Mouse (Mus musculus) midbrain, embryonic 16.5 days (tissue): ENCODE data around the gene Gm5580. TPM values are rescaled to one million over a fixed set of nuclear protein-coding genes. Genes with fewer than 3 reads are reported as not detected.
"Not testable (repeated sequence)": the region's sequence is repeated elsewhere in the genome, so short reads cannot be mapped to it uniquely, and the experiment has no call there.

Experiments used
- ATAC-seq: fragments of 200-750 bp; cut with Nextera tagmentation; 2 replicates; pipeline ENCODE4 v1.8.0; 2017; ENCODE audit warnings: moderate TSS enrichment
- H3K27ac ChIP-seq: fragments of 300-500 bp; sonication (generic); 2 replicates; pipeline ENCODE4 v1.5.1; 2014; ENCODE audit warnings: mild to moderate bottlenecking, low read length, mixed read lengths
- H3K27me3 ChIP-seq: fragments of 300-500 bp; sonication (generic); 2 replicates; pipeline ENCODE4 v1.6.1; 2014; ENCODE audit warnings: low read depth, low read length, mixed read lengths; ENCODE audit not compliant: control insufficient read depth, insufficient read depth
- H3K36me3 ChIP-seq: fragments of 300-500 bp; sonication (generic); 2 replicates; pipeline ENCODE4 v1.6.1; 2014; ENCODE audit warnings: mild to moderate bottlenecking, low read length, moderate library complexity, mixed read lengths; ENCODE audit not compliant: control insufficient read depth, insufficient read depth
- H3K4me1 ChIP-seq: fragments of 300-500 bp; sonication (generic); 2 replicates; pipeline ENCODE4 v1.6.1; 2014; ENCODE audit warnings: mild to moderate bottlenecking, low read length, mixed read lengths; ENCODE audit not compliant: control insufficient read depth, insufficient read depth
- H3K4me2 ChIP-seq: fragments of 300-500 bp; sonication (generic); 2 replicates; pipeline ENCODE4 v1.6.1; 2014; ENCODE audit warnings: mild to moderate bottlenecking, low read length, mixed read lengths
- H3K4me3 ChIP-seq: fragments of 300-500 bp; sonication (generic); 2 replicates; pipeline ENCODE4 v1.5.1; 2014; ENCODE audit warnings: low read depth, mild to moderate bottlenecking, low read length, moderate library complexity, mixed read lengths
- H3K9ac ChIP-seq: fragments of 300-500 bp; sonication (generic); 2 replicates; pipeline ENCODE4 v1.6.1; 2014; ENCODE audit warnings: low read depth, low read length, mixed read lengths
- H3K9me3 ChIP-seq: fragments of 300-500 bp; sonication (generic); replicated peaks from 2 replicates; pipeline ENCODE4 v1.6.1; 2014; ENCODE audit warnings: mild to moderate bottlenecking, low read length, mixed read lengths; ENCODE audit not compliant: control insufficient read depth, poor library complexity, severe bottlenecking
- whole genome bisulfite sequencing: fragments of 180-500 bp; shearing (Covaris S2); extraction: QIAGEN DNeasy Blood & Tissue Kit; methylation state at CpG from one replicate; pipeline ENCODE4 v1.1.7; 2014; 5-methylcytosine and 5-hydroxymethylcytosine counted together
- polyA plus RNA-seq: library from polyadenylated mRNA; unstranded; fragments of >200 nt; fragmentation: Nextera tagmentation; extraction: Ambion mirVana; gene quantifications from 2 replicates; pipeline ENCODE4 v1.2.1, GENCODE M21; 2015

The Gm5580 gene
- 0.36 TPM in 2 replicates for polyA plus RNA-seq

- H3K27me3 ChIP-seq, H3K36me3 ChIP-seq, H3K9me3 ChIP-seq, H3K4me3 ChIP-seq, H3K4me2 ChIP-seq, ATAC-seq, H3K27ac ChIP-seq, H3K4me1 ChIP-seq, H3K9ac ChIP-seq: not testable (repeated sequence)
- WGBS, result 93% methylated on average over 11 of the region's 11 CpGs
Observed at GRCm38 (mm10) chr6:116550841-116551240, at the start of gene Gm5580. Gm5580 (plus strand) TSS chr6:116551141.

- not testable (repeated sequence) for H3K9ac ChIP-seq, H3K36me3 ChIP-seq, H3K4me2 ChIP-seq, H3K27me3 ChIP-seq, H3K4me1 ChIP-seq, H3K9me3 ChIP-seq, H3K4me3 ChIP-seq, H3K27ac ChIP-seq, ATAC-seq
- WGBS, result 95% methylated on average over 19 of the region's 20 CpGs
Observed at GRCm38 (mm10) chr6:116506302-116507003, 44.5 kb upstream of the Gm5580 start, which contains the start of gene Olfr212. Olfr212 (plus strand) TSS chr6:116506516.

GRCm38 (mm10) chr6:116514832-116515231 is 36.1 kb upstream of the Gm5580 start:
- H3K9me3 ChIP-seq, result no peaks in the 10 kb centered on the region
- H3K36me3 ChIP-seq, result no peaks in the 10 kb centered on the region
- H3K27ac ChIP-seq, result no peak overlapping the region
- no peak overlapping the region for H3K9ac ChIP-seq
- no peak overlapping the region for H3K4me2 ChIP-seq
- H3K4me1 ChIP-seq, result no peaks in the 10 kb centered on the region
- no peaks in the 10 kb centered on the region for H3K27me3 ChIP-seq
- H3K4me3 ChIP-seq, result no peak overlapping the region
- ATAC-seq, result no peak

GRCm38 (mm10) chr6:116538156-116538555 is 12.8 kb upstream of the Gm5580 start, which contains the start of gene Olfr213:
Olfr213 (plus strand) TSS chr6:116538456.
- no peak within 1 kb of the TSS for H3K27ac ChIP-seq
- H3K9me3 ChIP-seq, result no peaks in the 10 kb centered on the region
- no peaks in the 10 kb centered on the region for H3K4me1 ChIP-seq
- ATAC-seq, result no peak
- H3K4me3 ChIP-seq, result no peak within 1 kb of the TSS
- H3K4me2 ChIP-seq, result no peak within 1 kb of the TSS
- no peaks in the 10 kb centered on the region for H3K27me3 ChIP-seq
- no peaks in the 10 kb centered on the region for H3K36me3 ChIP-seq
- 86% methylated on average over 1 of the region's 1 CpGs for WGBS
- H3K9ac ChIP-seq, result no peak within 1 kb of the TSS

- no peaks in the 10 kb centered on the region for H3K4me1 ChIP-seq
- no peaks in the 10 kb centered on the region for H3K9me3 ChIP-seq
- ATAC-seq, result no peak
- no peak overlapping the region for H3K4me3 ChIP-seq
- no peaks in the 10 kb centered on the region for H3K36me3 ChIP-seq
- H3K9ac ChIP-seq, result no peak overlapping the region
- H3K27ac ChIP-seq, result no peak overlapping the region
- H3K4me2 ChIP-seq, result no peak overlapping the region
- H3K27me3 ChIP-seq, result no peaks in the 10 kb centered on the region
- WGBS, result 89% methylated on average over 2 of the region's 2 CpGs
Observed at GRCm38 (mm10) chr6:116542500-116542899, 8.4 kb upstream of the Gm5580 start.

GRCm38 (mm10) chr6:116553935-116554334 is 3.0 kb downstream of the Gm5580 start, which contains the start of gene Olfr214:
Olfr214 (plus strand) TSS chr6:116554235.
- no peak within 1 kb of the TSS for H3K4me3 ChIP-seq
- H3K27me3 ChIP-seq, result no peaks in the 10 kb centered on the region
- no peaks in the 10 kb centered on the region for H3K9me3 ChIP-seq
- H3K9ac ChIP-seq, result no peak within 1 kb of the TSS
- H3K36me3 ChIP-seq, result no peaks in the 10 kb centered on the region
- no peaks in the 10 kb centered on the region for H3K4me1 ChIP-seq
- no peak within 1 kb of the TSS for H3K27ac ChIP-seq
- H3K4me2 ChIP-seq, result no peak within 1 kb of the TSS
- WGBS, result 78% methylated on average over 1 of the region's 1 CpGs
- ATAC-seq, result no peak

- WGBS, result 74% methylated on average over 3 of the region's 3 CpGs
- ATAC-seq, result no peak
Observed at GRCm38 (mm10) chr6:116554952-116555351, 4.0 kb downstream of the Gm5580 start.

GRCm38 (mm10) chr6:116569834-116570233 is 18.9 kb downstream of the Gm5580 start:
- H3K4me1 ChIP-seq, result no peaks in the 10 kb centered on the region
- no peak overlapping the region for H3K27ac ChIP-seq
- no peak for ATAC-seq
- no peaks in the 10 kb centered on the region for H3K27me3 ChIP-seq
- H3K4me3 ChIP-seq, result no peak overlapping the region
- no peak overlapping the region for H3K4me2 ChIP-seq
- H3K9ac ChIP-seq, result no peak overlapping the region
- H3K9me3 ChIP-seq, result no peaks in the 10 kb centered on the region
- 30% methylated on average over 3 of the region's 3 CpGs for WGBS
- H3K36me3 ChIP-seq, result no peaks in the 10 kb centered on the region

More at GRCm38 (mm10) chr6:116554952-116555351, 4.0 kb downstream of the Gm5580 start:
- no peaks in the 10 kb centered on the region for H3K4me1 ChIP-seq
- no peak overlapping the region for H3K9ac ChIP-seq
- no peaks in the 10 kb centered on the region for H3K36me3 ChIP-seq
- no peak overlapping the region for H3K4me2 ChIP-seq
- no peaks in the 10 kb centered on the region for H3K9me3 ChIP-seq
- no peak overlapping the region for H3K27ac ChIP-seq
- H3K4me3 ChIP-seq, result no peak overlapping the region
- no peaks in the 10 kb centered on the region for H3K27me3 ChIP-seq

- Histone ChIP-seq H3K4me2 (no peak within 1 kb of the TSS), H3K4me1 (no peaks in the 10 kb centered on the region), H3K9me3 (no peaks in the 10 kb centered on the region), H3K4me3 (no peak within 1 kb of the TSS), H3K27me3 (no peaks in the 10 kb centered on the region), H3K9ac (no peak within 1 kb of the TSS), H3K27ac (no peak within 1 kb of the TSS), H3K36me3 (no peaks in the 10 kb centered on the region)
- WGBS, result 45% methylated on average over 4 of the region's 4 CpGs
- no peak for ATAC-seq
Observed at GRCm38 (mm10) chr6:116584095-116584494, 33.2 kb downstream of the Gm5580 start, which contains the start of gene Olfr215. Olfr215 (minus strand) TSS chr6:116584195.
